Mouse (Mus musculus): ENCODE results near the gene 4921539E11Rik.

DNA sequence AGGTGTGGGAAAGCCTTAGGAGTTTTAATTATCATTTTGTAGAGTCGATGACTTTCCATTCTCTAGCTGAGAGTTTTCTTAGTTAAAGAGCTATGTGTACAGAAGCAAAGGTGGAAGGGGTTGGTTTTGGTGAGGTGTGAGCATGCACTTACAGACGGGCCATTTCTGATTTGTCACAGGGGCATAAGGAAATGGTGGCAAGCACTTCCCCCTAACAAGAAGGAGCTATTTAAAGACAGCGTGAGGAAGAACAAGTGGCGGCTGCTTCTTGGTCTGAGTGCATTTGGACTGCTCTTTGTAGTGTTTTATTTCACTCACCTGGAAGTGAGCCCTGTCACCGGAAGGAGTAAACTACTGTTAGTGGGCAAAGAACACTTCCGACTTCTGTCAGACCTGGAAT is 30.8 kb upstream of the 4921539E11Rik start:
- TF ChIP-seq CTCF (IDR thresholded peaks at IDR 0.05; ENCODE audit: borderline replicate concordance, insufficient read depth, low read depth, low read length) (no peak), POLR2A (IDR thresholded peaks at IDR 0.05; ENCODE audit: borderline replicate concordance, insufficient read depth, low read length) (no peak)

All from cerebellum, adult 2 months (tissue).